Mouse (Mus musculus) MEL-GATA-1-ER (cell line): Measurements from ENCODE around the gene Kcnk12.

Experiments
- DNase-seq: peaks from one replicate; pipeline ENCODE4 v3.0.0-alpha.2; 2012; ENCODE audit warnings: low read depth; ENCODE audit errors: extremely low read depth

The Kcnk12 gene

DNA sequence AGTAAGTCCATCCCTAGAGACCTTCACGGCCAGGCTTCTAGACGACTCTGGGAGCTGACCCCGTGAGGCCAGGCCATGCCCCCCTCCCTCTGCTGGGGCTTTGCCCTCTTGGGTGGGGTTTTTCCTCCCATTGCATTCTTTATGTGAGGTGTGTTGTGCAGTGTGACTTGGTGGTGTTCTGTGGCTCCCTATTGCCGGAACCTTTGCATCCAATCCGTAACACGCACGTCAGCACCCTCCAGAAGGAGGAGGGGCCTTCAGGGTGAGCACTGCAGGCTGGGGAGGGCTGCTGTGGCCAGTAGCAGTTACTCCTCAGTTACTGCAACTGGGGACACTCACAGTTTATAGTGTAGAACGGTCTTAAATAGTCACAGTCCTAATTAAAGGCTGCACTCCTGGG is 97.7 kb downstream of the Kcnk12 start:
- DNase-seq, result no peak

DNA sequence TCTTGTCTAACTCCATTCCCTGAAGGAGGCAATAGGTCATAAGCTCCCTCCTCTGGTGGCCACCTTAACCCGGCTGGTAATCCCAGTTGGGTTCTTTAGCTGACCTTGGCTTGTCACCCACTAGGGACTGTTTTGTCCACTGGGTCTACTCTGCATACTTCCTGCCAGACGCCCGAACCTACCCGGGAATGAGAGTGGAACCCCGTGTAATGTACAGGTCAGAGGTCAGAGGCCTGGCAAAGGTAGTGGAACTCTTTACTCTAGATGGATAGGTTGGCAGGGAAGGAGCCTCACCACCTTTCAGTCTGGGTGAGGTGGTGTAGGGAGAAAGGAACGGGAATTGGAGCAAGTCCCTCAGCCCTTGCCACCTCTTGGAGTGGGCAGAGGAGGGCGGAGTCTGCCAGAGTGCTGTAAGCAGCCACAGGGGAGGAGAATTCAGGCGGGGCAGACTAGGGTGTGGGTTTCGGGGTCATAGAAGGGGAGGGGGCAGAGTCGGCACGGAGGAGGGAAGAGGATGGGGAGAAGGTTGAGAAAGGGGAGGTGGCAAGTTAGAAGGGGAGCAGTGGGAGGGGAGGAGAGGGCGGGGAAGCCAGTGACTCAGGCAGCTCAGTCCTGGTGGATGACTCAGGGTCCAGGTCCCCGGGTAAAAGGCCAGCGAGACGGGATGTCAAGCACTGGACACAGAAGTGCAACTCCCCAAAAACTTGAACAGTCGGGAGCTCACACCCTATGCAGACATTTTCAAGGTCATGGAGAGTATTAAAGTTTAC is 98.6 kb downstream of the Kcnk12 start:
- no peak for DNase-seq

GRCm38 (mm10) chr17:87696814-87697213 is 101.0 kb downstream of the Kcnk12 start:
- no peak for DNase-seq

- DNase-seq, result no peak
These were observed 101.8 kb downstream of the Kcnk12 start for GRCm38 (mm10) chr17:87695874-87696465.
